Mouse (Mus musculus): Measurements from ENCODE around the gene Apmap. TPM values are rescaled to one million over a fixed set of nuclear protein-coding genes. Genes with fewer than 3 reads are reported as not detected.
"Not testable (repeated sequence)": the region's sequence is repeated elsewhere in the genome, so short reads cannot be mapped to it uniquely, and the experiment has no call there.

The Apmap gene
- total RNA-seq, 1 experiment from 2014 or later: 115 TPM

DNA sequence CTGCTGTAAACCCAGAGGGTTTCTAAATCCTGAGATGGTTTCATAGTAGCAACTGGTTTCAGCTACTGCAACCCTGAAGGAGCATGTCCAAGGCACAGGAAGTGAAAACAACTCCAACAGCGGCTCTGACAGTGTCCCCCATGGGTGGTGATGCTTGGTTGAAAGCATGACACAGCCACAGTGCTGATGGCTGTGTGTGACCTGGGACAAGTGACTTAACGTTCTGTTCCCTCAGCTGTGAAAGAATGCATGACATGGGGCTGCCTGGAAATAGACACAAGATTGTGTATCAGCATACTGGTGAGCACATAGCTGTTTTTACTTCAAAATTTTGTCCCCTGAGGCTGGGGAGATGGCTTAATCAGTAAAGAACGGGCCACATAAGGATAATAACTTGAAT, 13.3 kb upstream of the Apmap start:
- no peak for DNase-seq

- no peak for DNase-seq
These were observed 1.7 kb upstream of the Apmap start for GRCm38 (mm10) chr2:150610097-150610496.

DNA sequence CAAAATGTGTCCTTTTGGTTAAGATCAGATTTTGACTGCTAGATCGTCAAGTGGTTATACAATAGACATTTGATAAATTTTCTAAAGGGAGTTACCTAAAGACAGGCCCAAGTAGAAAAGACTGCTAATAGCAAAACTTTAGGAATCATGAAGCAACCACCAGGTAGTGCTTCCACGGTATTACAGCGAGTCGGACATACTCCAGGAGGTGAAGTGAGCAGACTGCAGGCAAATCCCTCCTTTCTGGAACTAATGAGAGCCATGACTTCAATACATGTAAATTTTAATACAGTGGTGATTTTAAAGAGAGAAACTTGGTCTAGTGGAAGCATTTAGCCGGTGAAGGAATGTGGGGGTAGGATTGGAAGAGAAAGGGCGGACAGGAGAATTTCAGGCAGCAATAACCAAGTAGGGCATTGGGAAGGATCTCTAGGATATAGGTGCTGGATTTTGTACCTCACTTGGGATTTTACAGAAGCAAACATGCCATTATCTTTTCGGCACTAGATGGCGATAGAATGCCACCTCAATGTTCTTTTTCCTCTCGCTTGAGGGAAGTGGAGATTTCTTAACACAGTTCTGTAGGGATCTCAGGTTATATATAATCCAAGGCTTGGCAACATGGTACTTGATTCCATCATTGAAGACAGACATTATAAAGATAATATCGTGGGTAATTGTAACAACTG, 649 bp upstream of the Apmap start:
- no peak for DNase-seq

- DNase-seq: no peak
These were observed 1.3 kb downstream of the Apmap start for GRCm38 (mm10) chr2:150607086-150607485.

GRCm38 (mm10) chr2:150604802-150605201, 3.6 kb downstream of the Apmap start:
- no peak for DNase-seq

- no peak for DNase-seq
These were observed 6.2 kb downstream of the Apmap start for GRCm38 (mm10) chr2:150602166-150602565.

DNA sequence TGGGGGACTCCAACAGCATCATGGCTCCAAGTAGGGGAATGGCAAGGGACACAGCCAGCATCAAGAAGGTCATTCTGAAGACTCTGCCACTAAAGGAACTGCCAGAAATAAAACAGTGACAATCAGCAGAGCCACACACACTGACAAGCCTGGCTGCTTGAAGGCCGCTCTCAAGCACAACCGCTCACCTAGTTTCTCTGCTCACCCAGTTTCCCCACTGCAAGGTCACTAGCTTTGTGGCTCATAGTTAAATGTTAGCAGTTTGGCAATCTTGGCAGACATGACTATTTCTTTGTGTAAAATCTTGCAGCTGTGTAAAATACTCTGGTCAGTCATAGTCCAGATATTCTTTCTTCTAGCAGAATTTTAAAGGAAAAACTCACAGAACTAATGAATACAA, 8.1 kb downstream of the Apmap start:
- DNase-seq: peak; percentile 21

- no peak for DNase-seq
These were observed 12.8 kb downstream of the Apmap start for GRCm38 (mm10) chr2:150595411-150596190.

GRCm38 (mm10) chr2:150589076-150589475, 19.3 kb downstream of the Apmap start:
- no peak for DNase-seq

DNA sequence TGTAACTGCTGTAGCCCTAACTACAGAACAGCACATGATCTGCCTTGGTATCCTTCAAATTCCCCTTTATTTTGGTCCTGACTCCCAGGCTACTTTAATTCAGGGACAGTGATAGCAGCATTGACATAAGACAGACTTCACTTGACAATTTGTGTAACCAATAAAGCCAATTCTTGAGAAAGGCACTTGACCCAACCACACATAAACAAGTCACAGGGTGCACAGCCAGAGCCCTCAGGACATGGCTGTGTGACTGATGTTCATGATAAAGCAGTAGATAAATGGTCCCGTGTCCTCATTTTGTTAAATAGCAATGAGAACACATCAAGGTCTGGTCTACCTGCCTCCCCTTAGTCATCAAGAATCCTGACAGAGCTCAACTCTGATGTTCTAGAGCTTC, 28.7 kb downstream of the Apmap start:
- DNase-seq: no peak

DNA sequence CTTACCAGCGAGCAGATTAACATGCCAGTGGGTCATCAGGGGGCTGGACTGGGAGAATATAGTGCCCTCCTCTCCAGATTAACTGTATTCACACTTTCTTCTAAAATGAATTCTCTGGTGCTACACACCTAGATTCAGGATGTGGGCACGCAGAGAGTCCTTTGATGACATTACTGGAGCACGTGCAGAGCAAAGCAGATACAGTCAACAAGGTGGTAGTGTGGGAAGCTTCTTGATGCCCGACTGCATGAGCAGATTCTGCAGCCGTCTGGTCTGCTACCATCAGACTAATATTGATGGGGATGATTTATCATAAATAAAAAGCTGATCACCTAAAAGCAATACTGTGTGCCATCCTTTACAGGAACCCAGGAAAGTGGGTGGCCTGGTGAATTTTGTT, 29.8 kb downstream of the Apmap start:
- DNase-seq: no peak

DNA sequence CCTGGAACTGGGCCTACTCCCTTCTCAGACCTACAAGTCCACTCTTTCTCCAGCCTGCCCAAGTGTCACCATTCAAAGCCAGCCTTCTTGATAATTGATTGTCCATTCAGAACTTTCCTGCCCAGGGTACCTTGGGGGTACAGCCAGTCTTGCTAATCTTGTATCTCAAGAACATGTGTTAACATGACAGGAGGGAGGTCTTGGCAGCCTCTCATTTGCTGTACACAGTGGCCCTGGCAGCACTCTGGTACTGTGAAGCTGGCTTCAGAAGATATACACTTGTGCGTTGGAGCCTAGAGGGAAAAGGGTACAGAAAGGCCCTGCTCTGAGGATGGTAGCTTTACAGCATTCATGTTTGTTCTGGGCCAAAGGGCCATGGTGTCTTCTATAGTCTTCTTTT, 32.1 kb downstream of the Apmap start:
- DNase-seq: no peak

DNA sequence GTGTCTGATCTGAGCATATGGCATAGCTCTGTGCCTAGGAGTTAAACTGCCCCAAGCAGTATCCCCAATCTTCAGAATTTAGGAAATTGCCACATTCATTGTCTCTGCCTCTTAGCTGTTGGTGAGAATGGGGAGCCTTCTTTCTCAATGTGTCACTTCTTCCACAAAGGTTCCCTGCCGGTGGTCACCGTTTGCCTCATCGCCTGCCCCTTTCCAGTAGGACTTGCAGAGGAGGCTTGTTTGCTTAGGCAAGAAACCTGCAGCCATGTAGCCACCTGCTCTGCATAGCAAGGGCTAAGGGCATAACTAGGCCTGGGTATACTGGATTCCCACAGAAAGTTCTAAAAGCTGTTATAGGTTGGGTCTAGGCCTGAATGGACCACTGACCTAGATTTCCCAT, 35.9 kb downstream of the Apmap start:
- DNase-seq: no peak

DNA sequence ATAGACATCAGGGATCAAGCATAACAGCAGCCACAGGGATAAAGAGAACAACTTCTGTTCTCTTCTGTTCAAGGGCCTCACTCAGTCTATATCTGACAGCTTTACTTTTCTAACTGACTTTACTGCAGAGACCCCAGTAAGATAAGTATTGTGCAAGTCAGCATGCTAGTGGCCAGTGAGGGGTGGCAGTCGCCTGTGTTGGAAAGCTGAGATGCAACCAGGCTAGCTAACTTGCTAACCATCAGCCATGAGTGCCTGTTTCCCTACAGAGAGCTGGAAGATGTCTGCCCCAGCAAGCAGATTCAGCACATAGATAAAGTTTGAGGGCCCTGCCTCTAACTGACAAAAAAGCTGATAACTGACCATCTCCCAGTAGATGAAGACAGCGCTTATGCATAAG, 37.6 kb downstream of the Apmap start:
- no peak for DNase-seq

DNA sequence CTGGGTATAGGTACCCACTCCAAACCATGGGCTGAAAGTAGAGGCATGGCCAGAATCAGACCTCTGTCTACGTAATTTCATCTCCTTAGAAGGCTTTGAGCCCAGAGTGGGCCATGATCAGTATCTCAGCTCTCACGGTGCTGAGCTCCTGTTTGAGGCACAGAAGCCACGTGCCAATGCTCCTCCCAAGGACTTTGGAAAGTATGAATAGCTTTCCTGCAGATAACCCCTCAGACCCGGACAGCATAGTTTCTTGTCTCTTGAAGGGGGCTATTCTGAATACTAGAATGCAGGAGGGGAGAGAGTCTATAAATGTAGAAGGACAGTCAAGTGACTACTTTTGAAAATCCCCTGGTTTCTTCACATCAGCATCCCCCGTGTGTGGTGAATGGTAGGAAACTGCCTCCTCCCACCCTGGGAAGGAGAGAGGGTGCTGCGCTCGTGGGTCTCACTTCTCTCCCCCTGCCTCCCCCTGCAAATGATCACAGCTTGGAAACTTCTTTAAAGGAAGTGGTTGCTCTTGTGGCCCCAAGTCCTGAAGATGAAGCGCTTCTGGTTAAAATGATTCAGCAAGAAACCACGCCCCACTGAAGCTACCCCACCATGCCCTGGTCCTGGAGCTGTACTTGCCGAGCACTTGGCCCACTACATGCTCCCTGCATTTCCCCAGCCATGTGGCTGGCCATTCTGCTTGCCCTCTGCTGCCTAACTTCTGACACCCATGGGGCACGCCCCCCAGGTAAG, 38.3 kb downstream of the Apmap start, which contains the start of gene Cst7:
Gene Cst7 (plus strand): TSS at position 569 of the 744 bp plus-strand sequence.
- no peak for DNase-seq

GRCm38 (mm10) chr2:150567051-150567450, 41.3 kb downstream of the Apmap start:
- DNase-seq: no peak

DNA sequence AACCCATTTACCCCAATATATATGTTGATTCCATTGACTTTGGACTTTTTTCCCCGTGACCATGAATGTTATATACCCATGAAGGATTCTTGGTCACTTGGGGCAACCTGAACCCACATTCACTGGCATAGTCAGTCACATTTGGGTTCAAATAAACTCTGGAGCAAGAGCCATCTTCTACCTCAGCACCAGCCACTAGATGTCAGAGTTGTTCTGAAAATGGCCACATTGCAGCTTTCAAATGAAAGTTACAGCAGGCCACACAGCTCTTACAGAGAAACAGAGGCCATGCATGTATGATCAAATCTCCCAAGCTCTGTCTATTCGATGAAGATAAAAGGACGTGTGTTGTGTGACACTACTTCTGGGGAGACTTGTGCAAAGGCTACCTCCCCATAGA, 49.8 kb downstream of the Apmap start:
- no peak for DNase-seq

DNA sequence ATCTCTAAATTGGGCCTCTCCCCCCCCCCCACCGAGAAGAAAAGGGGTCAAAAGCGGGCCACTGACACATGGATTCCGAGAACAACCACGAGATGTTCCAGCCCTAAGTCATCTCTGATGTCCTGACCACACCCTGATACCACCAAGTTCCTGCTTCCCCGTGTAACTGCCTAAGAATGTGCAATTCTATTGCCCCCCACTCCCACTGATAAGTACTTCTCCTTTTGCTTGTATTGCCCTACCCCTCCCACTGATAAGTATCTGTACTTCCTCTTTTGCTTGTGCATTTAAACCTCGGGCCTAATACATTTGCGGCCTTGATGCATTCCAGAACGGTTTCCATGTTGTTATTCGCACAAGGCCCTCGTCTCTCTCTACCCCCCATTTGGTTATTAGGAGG, 58.8 kb downstream of the Apmap start:
- not testable (repeated sequence) for DNase-seq

Other genes with a start within 250 kb of the Apmap start
- gene 3300002I08Rik, start 245.8 kb downstream of the Apmap start, total RNA-seq (2021): 9.0 and 9.8 TPM in 2 replicates
- 8.4 and 8.8 TPM in 2 replicates for gene Zfp442, start 157.1 kb downstream of the Apmap start, total RNA-seq (2021)
- 1.6 and 1.9 TPM in 2 replicates for gene Zfp345, start 123.5 kb downstream of the Apmap start, total RNA-seq (2021)
- gene Cst7, start 38.2 kb downstream of the Apmap start, total RNA-seq (2021): not detected in 2 replicates
- gene Acss1, start 59.9 kb upstream of the Apmap start, total RNA-seq (2021): 17.3 and 23.4 TPM in 2 replicates
- gene Vsx1, start 80.8 kb upstream of the Apmap start, total RNA-seq (2021): not detected in 2 replicates
- 7.0 and 7.9 TPM in 2 replicates for gene Entpd6, start 140.5 kb upstream of the Apmap start, total RNA-seq (2021)
- gene Pygb, start 178.2 kb upstream of the Apmap start, total RNA-seq (2021): 38.5 and 40.8 TPM in 2 replicates